Mouse (Mus musculus) c-Kit-negative CD71-positive TER-119-positive erythroid progenitor cells, embryonic 14.5 days (primary cell): Measurements from ENCODE around the gene Phlpp2.
"Not testable (repeated sequence)": the region's sequence is repeated elsewhere in the genome, so short reads cannot be mapped to it uniquely, and the experiment has no call there.

Experiments used
- DNase-seq: peaks from one replicate; pipeline ENCODE4 v3.0.0-alpha.2; 2013; ENCODE audit warnings: low read depth, low spot score

Phlpp2 gene

DNA sequence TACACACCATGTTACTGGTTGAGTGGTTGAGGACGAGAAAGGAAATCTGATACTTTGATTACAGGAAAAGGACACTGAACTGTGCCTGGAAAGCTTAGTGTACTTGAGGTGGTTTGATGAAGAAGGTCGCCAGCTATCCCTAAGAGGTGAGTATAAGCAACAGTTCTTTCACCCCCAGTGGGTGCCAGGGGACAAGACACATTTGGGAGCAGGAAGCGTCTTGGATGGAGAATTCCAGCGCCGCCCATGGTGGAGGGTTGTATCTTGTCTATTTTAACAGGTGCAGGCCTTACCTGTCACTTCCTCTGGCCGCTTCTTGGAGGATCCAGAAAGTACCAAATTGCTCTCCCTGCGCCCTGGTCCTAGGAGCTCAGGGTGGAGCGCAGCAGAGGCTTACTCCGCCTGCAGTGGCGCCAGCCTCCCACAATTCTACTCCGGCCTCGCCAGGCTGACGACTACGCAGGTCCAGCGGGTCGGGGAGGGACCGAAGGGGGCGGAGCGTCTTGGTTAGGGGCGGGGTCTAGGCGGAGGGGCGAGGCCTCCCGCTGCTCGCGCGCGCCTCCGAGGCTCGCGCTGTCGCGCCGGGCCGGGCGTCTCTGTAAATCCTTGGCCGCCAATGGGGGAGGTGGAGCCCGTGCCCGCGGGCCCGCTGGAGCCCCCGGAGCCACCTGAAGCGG lies at the start of gene Phlpp2:
Phlpp2 (plus strand) TSS at position 540 of the 677 bp plus-strand sequence.
- peak; percentile 91 for DNase-seq

DNA sequence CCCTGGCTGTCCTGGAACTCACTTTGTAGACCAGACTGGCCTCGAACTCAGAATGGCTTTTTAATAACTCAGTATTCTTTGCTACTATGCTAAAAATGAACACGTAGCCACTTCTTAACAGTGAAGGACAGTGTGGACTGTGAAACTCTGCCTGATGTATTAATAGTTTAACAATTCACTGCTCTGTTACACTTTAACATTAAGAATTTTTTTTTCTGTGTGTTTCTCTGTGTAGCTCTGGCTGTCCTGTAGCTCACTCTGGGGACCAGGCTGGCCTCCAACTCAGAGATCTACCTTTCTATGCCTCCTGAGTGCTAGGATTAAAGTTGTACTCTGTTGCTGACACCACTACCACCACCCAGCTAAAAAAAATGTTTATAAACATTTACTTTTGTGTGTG lies 44.8 kb upstream of the Phlpp2 start:
- no peak for DNase-seq

DNA sequence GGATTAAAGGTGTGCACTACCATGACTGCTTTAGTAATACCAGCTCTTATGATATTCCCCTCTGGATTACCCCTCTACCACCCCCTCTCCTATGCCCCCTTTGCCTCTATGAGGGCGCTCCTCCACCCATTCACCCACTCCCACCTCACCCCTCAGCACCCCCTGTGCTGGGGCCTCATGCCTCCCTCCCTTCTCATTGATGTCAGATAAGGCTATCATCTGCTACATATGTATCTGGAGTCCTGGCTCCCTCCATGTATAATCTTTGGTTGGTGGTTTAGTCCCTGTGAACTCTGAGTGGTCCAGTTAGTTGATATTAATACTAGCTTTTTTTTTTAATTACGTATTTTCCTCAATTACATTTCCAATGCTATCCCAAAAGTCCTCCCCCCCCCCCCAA lies 28.5 kb upstream of the Phlpp2 start:
- DNase-seq = no peak

DNA sequence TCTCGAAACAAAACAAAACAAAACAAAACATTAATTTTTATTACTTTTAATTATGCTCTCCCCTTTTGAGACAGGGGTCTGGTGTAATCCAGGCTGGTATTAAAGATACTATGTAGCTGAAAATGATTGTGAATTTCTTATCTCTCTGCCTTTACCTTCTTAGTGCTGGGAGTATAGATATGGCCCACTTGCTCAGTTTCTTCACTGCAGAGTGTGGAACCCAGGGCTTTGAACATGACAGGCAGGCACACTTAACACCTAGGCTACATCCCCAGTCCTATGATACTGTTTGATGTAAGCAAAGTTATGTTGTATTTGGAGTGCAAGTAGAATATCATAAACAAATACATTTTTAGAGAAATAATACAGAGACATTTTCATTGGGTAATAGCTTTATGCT lies 25.9 kb upstream of the Phlpp2 start:
- no peak for DNase-seq

DNA sequence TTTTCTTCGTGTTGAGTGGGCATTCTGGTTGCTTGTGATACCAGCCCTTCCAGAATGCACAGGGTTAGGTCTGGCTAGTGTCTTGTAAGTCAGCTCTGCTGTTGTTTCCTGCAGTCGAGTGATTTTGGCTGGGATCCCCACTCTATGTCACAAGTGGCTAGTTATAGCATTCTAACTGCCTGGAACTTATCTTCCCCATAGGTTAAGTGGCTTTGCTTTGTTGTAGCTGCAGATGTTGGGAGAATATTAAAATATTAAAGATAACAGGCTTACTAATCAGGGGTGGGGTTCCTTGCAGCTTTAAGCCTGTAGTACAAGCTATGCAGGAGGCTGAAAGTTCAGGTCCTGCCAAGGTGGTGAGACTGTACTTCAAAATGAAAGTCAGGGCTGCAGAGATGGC lies 20.5 kb upstream of the Phlpp2 start:
- DNase-seq = no peak

DNA sequence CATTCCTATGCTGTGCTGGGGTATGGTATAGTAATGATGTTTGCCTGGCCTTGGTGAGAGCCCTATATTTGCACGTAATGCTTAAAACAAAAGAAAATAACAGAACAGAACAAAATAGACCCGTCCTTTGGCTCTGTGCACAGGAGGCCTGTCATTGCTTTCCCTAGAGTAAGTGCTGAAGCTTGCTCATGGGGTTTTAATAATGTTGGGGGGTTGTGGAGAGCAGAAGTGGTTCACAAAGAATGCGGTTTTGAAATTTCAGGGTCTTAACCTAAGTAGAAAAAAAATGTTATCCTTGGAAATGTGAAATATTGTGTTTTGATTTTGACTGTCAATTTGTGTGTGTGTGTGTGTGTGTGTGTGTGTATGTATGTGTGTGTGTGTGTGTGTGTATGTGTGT lies 19.4 kb upstream of the Phlpp2 start:
- DNase-seq = no peak

DNA sequence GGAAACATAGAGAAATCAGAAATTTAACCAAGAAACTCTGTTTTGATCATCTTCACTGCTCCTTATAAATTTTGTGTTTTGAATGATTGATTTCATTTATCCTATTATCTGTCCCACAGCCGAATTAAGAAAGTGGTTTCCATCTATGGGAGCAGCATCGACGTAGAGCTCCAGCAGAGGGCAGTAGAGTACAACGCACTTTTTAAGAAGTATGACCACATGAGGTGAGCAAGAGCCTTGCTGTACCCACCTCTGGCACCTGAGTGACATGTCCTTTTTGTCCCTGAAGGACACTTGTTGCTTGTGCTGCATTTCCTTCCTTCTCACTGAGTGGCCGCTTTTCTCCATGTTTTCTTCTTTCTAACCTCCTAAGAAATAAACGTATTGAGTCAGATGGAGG lies 14.9 kb upstream of the Phlpp2 start:
- peak; percentile 76 for DNase-seq

DNA sequence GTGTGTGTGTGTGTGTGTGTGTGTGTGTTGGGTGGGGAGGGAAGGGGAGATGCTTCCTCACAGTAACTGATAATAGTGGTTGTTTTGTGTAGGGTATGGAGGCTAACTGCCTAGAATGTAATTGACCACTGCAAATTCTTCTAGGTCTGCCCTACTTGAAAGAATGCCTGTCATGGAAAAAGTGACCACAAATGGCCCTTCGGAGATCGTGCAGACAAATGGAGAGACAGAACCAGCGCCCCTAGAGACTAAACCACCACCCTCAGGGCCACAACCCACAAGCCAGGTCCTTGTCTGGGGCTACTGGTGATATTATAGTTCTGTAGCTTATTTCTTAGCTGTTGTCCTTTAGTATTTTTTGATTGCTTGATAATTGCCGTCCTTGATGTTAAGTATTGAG lies 13.8 kb upstream of the Phlpp2 start:
- DNase-seq = no peak

DNA sequence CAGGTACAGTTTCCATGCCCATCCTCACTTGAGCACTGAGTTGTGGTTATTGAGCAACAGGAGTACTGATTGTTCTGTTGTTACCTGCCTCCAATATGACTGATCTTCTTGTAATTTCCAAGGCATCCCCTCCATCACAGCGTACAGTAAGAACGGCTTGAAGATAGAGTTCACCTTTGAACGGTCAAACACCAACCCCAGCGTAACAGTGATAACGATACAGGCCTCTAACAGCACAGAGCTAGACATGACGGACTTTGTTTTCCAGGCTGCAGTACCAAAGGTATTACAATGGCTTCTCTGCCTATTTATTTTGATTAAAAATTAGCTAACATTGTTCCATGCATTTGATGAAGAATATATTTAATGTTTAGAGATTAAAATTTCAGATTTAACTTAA lies 12.9 kb upstream of the Phlpp2 start:
- no peak for DNase-seq

DNA sequence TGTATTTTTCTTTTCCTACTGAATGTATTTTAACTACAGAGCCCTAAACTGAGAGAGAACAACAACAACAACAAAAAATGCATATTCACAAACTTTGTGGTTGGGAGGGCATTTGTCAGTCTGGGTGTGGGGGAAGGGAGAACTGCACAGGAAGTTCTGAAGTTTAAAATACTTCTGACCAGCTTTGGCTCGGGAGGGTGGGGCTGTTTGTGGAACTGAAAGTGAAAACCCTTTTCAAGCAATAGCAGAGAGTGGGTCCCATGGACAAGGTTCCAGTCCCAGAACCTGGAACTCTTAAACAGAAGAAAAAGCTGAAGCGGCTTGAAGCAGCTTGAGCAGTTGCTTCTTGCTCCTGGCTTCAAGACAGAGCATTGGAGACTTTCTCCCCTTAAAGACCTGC lies 4.9 kb upstream of the Phlpp2 start:
- DNase-seq = no peak

DNA sequence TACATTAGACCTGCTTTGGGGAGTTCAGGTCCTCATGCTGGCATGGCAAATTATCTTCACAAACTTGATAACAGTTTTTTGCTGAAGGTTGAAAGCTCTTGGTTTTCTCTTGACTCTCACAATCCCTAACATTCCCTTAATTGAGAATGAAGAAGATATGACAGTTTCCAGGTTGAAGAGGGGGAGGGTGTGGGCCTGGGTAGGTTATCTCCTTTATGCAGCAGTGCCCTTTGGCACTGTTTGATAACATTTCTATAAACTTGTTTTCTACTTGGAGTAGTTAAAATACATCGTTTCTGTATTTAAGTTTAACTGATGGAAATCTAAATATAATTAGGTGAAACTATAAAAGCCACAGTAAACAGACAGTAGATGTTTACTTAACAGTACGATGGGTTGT lies 3.5 kb upstream of the Phlpp2 start:
- DNase-seq = peak; percentile 71

DNA sequence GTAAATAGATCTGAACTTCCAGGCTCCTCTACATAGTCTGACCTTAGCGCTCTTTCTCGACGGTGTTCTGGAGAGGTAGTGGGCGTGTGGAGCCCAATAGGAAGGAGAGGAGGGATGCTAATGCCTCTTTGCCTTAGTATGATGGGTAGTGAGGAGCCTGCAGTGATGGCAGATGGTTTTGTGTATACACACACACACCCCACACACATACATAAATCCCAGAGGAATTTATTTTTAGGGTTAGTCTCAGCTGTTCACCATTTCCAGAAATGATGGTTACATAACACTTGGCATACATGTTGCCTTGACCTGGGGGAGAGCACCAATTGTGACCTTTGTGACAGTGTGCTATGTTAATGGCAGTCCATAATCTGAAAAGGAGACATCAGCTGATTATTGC lies 2.8 kb upstream of the Phlpp2 start:
- DNase-seq = no peak

DNA sequence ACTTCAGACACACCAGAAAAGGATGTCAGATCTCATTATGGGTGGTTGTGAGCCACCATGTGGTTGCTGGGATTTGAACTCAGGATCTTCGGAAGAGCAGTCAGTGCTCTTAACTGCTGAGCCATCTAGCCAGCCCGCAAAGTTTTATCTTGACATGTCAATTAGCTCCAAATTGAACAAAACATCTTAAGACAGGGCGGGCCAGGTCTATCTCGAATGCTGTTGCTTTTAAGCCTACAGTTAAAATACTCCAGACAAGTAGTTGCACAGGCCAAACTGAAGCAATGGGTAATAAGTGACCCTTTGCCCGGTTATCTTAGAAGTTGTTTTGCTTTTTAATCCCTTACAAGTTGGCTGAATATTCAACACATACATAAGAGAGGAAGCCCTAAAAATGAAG lies 1.7 kb upstream of the Phlpp2 start:
- no peak for DNase-seq

DNA sequence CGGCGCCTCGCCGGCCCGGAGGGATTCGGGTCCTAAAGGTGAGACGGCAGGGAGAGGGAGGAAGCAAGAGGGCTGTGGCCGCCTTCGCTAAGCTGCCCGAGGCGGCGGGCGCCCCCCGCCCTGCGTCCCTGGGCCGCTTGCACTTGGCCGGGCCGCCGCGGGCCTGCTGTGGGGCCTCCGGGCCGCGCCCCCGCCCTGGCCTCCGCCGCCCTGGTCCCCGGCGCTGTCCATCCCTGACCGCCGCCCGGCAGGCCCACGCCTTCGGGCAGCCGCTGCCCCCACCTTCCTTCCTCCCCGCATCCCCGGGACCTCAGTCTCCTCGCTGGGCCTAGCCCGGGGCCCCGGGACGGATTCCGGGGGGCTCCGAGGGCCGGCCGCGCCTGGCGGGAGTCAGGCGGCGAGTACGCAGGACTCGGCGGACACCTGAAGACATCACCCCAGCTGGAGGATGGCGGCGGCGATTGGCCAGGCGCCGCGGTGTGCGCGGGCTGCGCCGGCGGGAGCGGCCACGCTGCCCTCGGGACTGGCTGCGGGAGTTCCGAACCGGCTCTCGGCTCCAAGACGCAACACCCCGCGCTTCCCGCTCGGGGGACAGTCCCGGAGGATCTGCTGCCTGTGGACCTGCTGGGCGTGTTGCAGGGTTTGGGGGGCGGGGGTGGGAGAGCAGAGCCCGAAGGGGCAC lies 479 bp downstream of the Phlpp2 start:
- DNase-seq = no peak

DNA sequence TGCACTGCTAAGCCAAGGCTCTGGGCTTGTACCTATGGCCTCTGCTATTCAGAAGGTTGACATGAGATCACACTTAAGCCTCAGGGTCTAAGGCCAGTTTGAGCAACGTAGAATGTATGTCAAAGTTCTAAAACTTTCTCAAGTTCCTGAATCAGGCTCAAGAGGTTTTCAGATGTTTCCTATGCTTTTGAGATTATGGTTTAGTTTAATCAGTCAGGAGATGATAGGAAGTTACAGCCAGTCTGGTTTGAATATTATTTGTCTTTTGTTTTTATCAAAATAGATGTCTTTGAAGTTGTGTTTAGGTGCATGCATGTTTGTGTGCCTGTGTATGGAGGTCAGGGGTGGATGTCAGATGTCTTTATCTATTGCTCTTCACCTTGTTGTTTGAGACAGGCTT lies 2.7 kb downstream of the Phlpp2 start:
- no peak for DNase-seq

DNA sequence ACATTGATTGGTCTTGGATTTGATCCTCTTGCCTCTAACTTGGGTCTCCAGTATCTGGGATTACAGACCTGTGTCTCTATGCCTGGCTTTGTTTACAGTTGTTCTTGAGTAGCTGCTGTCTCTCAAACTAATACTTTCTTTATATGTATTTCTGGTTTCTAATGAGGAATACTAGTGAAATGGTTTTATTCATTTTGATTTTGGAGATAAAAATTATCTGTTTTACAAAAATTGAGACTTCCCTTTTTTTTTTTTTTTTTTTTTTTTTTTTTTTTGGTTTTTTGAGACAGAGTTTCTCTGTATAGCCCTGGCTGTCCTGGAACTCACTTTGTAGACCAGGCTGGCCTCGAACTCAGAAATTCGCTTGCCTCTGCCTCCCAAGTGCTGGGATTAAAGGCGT lies 5.5 kb downstream of the Phlpp2 start:
- DNase-seq = not testable (repeated sequence)

DNA sequence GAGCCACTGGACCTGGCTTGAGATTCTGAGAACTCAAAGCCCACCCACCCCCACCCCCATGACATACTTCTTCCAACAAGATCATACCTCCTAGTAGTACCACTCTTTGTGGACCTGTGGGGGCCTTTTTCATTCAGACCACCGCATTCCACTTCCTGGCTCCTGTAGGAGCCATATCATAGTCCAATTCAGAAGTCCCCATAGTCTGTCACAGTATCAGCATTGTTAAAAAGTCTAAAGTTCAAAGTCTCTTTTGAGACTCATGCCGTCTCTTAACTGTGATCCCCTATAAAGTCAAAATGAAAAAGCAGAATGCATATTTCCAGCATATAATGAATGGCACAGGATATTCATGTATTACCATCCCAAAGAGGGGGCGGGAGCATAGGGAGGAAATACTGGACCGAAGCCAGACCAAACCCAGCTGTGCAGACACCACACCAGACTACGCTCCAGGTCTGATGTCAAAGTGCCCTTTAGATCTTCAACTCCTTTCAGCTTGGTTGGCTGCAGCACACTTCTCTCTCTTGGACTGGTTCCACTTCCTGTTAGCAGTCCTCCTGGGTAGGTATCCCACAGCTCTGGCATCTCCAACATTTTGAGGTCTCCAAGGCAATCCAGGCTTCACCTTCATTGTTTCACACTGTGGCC lies 11.8 kb downstream of the Phlpp2 start:
- DNase-seq = no peak

DNA sequence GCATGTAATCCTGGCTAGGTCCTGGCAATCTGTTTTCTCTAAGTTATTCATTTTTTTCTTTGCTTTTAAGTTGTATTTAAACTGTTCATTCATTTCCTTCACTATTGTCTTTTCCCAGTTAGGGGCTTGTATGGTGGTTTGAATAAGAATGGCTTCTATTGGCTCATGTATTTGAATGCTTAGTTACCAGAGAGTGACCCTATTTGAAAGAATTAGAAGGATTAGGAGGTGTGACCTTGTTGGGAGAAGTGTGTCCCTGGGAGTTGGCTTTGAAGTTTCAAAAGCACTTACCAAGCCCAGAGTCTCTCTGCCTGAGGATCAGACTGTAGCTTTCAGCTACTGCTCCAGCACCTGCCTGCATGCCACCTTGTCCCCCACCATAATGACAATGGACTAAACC lies 17.0 kb downstream of the Phlpp2 start:
- DNase-seq = no peak

DNA sequence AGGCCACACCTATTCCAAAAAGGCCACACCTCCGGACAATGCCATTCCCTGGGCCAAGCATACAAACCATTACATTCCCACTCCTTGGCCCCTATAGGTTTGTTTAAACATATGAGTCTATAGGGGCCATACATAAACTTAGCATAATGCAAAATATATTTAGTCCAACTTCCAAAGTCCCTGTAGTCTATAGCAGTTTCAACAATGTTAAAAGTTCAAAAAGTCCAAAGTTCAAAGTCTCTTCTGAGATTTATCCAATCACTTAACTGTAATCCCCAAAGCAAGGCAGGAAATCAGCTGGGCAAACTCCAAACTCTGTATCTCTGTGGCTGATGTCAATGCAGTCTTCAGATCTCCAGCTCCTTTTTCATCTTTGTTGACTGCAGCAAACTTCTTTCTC lies 20.9 kb downstream of the Phlpp2 start:
- no peak for DNase-seq

DNA sequence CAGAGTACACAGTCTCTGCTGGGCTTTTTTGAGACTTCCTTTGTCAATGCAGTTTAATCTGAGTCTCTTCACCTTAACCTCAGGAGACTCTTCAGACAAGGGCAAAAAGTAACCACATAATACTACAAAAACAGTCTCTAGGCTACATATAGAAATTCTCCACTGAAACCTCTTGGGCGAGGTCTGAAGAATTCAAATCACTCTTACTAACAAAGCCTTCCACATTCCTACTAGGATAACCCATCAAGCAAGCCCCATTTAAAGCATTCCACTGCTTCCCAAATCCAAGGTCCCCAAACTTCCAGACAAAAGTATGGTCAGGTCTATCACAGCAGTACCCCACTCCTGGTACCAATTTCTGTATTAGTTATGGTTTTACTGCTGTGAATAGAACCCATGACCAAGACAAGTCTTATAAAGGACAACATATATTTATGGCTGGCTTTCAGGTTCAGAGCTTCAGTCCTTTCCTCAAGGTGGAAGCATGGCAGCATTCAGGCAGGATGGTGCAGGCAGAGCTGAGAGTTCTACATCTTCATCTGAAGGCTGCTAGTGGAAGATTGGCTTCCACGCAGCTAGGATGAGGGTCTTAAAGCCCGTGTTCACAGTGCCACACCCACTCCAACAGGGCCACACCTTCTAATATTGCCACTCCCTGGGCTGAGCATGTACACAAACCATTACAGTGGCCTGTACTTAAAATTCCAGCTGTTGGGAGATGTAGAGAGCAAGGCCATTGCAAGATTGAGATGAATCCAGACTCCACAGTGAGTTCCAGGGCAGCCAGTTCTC lies 22.6 kb downstream of the Phlpp2 start:
- no peak for DNase-seq

DNA sequence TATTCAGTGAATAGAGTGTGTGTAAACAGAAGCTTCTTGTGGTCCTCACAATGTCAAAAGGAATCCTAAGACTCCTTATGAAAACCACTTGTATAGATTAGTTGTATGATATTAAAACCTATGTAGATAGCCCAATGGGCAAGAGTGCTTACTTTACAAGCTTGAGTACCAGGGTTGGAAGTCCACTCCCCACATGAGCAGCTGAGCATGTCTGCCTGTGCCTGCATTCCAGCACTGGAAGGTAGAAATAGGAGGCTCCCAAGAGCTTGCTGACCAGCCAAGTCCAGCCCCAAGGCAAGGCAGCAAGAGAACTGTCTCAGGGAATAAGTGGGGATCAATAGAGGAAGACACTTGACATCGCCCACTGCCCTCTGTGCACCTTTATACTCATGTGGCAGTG lies 26.3 kb downstream of the Phlpp2 start:
- DNase-seq = no peak

DNA sequence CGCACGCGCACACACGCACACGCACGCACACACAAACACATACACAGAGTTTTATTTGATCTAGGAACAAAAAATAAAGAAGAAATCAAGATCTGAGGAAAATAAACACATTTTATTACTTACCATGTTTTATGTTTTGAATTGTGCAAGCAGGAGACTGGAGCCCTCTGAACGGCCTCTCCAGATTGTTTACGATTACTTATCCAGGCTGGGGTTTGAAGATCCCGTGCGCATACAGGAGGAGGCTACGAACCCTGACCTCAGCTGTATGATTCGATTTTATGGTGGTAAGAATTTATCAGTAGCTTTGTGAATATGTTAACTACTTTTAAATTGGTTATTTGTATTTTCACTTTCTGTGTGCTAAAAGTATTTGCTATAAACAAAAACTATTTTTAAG lies 27.0 kb downstream of the Phlpp2 start:
- DNase-seq = no peak
